Mouse (Mus musculus): ENCODE measurements around the gene Pdzd2. TPM values are rescaled to one million over a fixed set of nuclear protein-coding genes. Genes with fewer than 3 reads are reported as not detected.

Pdzd2 gene
- polyA plus RNA-seq, 1 experiment from 2014 or later: 14.3 TPM

- no peak overlapping the region for H3K4me2 ChIP-seq (replicated peaks)
- H3K27me3 ChIP-seq (replicated peaks): no peaks in the 10 kb centered on the region
- no peak overlapping the region for H3K27ac ChIP-seq
- H3K36me3 ChIP-seq: no peaks in the 10 kb centered on the region
- peak; percentile 89 for ATAC-seq
- no peak overlapping the region for H3K9ac ChIP-seq
- 64% methylated on average over 9 of the region's 9 CpGs for WGBS
- no peak overlapping the region for H3K4me3 ChIP-seq (replicated peaks)
- H3K9me3 ChIP-seq: no peaks in the 10 kb centered on the region
- H3K4me1 ChIP-seq (replicated peaks): no peaks in the 10 kb centered on the region; the same call in 1 of the 2 replicates
Measured at GRCm38 (mm10) chr15:12503907-12504306, 235.8 kb downstream of the Pdzd2 start.

DNA sequence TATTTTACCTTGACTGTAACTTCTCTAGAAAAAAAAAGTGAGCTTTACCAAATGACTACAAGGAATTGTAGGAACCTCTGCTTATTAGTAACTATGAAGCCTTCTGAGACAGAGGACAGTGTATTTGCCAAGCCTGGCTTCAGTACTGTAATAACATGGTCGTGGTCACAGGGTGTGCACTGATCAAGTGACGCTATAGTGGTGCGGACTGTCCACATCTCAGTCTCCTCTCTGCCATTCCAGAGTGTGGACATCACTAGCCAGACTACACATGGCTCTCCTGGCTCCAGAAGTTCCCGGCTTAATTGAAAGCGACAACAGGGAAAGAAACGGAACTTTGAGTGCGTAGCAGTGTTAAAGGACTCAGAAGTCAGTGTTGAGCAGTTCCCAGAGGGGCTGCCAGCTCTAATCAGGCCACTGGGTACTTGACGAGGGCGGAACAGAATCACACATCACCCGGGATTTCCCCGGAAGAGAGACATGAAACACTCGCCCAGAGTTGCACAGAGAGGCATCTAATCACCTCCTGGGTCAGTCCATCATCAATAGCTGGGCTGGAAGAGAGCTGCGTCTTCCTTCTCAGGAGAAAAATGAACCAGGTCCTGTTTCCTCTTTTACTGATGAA is 237.7 kb downstream of the Pdzd2 start:
- no peak overlapping the region for H3K4me3 ChIP-seq (replicated peaks)
- H3K9me3 ChIP-seq: no peaks in the 10 kb centered on the region
- ATAC-seq: no peak
- WGBS: 71% methylated on average over 13 of the region's 13 CpGs
- no peak overlapping the region for H3K9ac ChIP-seq
- no peaks in the 10 kb centered on the region for H3K36me3 ChIP-seq
- no peaks in the 10 kb centered on the region for H3K27me3 ChIP-seq (replicated peaks)
- no peaks in the 10 kb centered on the region; the same call in 1 of the 2 replicates for H3K4me1 ChIP-seq (replicated peaks)
- no peak overlapping the region for H3K4me2 ChIP-seq (replicated peaks)
- no peak overlapping the region for H3K27ac ChIP-seq

DNA sequence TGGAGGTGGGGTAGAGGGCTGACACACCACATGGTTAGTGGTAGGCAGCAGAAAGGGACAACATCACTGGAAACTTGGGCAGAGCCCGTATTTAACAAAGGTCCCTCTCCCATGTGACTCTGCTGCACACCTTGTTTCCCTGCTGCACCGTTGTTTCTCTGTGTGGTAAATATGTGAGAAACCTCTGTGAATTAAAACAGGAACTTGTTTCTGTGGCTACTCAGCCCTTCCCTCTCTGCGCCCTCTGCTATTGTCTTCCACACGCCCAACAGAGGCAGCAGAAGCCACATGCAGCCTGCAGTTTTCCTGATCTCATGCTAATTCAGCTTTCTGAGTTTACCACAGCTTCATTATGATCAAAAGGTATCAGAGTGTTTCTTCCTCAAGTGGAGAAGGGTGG is 239.1 kb downstream of the Pdzd2 start:
- 78% methylated on average over 4 of the region's 4 CpGs for WGBS
- H3K4me1 ChIP-seq (replicated peaks): no peaks in the 10 kb centered on the region; the same call in 1 of the 2 replicates

GRCm38 (mm10) chr15:12494084-12494483 is 245.6 kb downstream of the Pdzd2 start:
- Histone ChIP-seq H3K4me3 (replicated peaks) (no peak overlapping the region), H3K9ac (no peak overlapping the region), H3K27ac (no peak overlapping the region), H3K9me3 (no peaks in the 10 kb centered on the region), H3K27me3 (replicated peaks) (no peaks in the 10 kb centered on the region), H3K36me3 (no peaks in the 10 kb centered on the region), H3K4me1 (replicated peaks) (peaks cover 5% of the 10 kb centered on the region), H3K4me2 (replicated peaks) (no peak overlapping the region)
- no peak for ATAC-seq

More for the DNA sequence above, 239.1 kb downstream of the Pdzd2 start:
- no peak overlapping the region for H3K27ac ChIP-seq
- H3K4me2 ChIP-seq (replicated peaks): no peak overlapping the region
- H3K9ac ChIP-seq: no peak overlapping the region
- no peak overlapping the region for H3K4me3 ChIP-seq (replicated peaks)
- ATAC-seq: no peak
- no peaks in the 10 kb centered on the region for H3K9me3 ChIP-seq
- H3K27me3 ChIP-seq (replicated peaks): no peaks in the 10 kb centered on the region
- no peaks in the 10 kb centered on the region for H3K36me3 ChIP-seq

DNA sequence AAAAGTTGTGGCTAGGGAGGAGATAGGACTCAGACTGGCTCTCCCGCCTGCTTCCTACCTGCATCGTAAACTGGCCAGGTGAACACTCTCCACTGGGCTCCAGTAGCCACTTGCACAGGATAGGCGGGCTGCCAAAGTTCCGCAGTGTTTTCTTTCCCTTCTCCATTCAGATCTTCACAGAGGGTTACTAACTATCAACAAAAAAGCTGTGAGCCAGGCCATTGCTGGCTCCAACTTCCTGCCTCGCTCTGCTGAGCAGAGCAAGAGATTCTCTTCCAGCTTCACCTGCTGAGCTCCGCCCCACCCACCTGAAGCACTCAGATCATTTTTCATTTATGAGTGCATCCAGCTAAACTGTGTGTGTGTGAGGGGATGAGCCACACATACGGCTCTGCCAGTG is 246.5 kb downstream of the Pdzd2 start:
- H3K4me2 ChIP-seq (replicated peaks): peak overlapping the region; percentile 5; the same call in 1 of the 2 replicates
- no peak overlapping the region for H3K4me3 ChIP-seq (replicated peaks)
- WGBS: 40% methylated on average over 7 of the region's 7 CpGs
- no peaks in the 10 kb centered on the region for H3K36me3 ChIP-seq
- H3K27ac ChIP-seq: no peak overlapping the region
- no peak overlapping the region for H3K9ac ChIP-seq
- ATAC-seq: peak; percentile 53
- H3K9me3 ChIP-seq: no peaks in the 10 kb centered on the region
- H3K27me3 ChIP-seq (replicated peaks): no peaks in the 10 kb centered on the region
- peaks cover 5% of the 10 kb centered on the region for H3K4me1 ChIP-seq (replicated peaks)

GRCm38 (mm10) chr15:12490969-12491368 is 248.8 kb downstream of the Pdzd2 start:
- ATAC-seq: peak; percentile 42
- Histone ChIP-seq H3K36me3 (no peaks in the 10 kb centered on the region), H3K4me1 (replicated peaks) (peaks cover 5% of the 10 kb centered on the region), H3K9ac (no peak overlapping the region), H3K9me3 (no peaks in the 10 kb centered on the region), H3K27me3 (replicated peaks) (no peaks in the 10 kb centered on the region), H3K4me3 (replicated peaks) (no peak overlapping the region), H3K4me2 (replicated peaks) (no peak overlapping the region), H3K27ac (no peak overlapping the region)
- WGBS: 44% methylated on average over 3 of the region's 3 CpGs

DNA sequence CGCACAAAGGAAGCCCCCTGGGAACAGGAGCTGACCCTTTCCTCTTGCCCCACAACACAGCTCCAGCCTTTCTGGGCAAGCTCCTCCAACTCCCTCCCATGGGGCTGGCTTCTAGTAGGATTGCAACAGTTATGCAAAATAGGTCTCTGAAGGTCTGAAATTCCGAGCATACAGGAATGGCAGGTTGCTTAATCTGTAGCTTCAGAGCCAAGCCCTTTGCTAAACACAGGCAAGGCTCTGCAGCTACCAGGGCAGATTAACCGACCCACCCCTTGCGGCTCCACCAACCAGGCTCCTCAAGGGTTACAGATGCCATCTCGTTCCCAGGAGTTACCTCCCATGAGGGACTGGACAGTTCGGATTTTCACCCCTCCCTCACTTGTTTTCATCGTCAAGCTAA is 249.2 kb downstream of the Pdzd2 start:
- WGBS: 24% methylated on average over 7 of the region's 7 CpGs
- no peak overlapping the region for H3K9ac ChIP-seq
- H3K4me3 ChIP-seq (replicated peaks): no peak overlapping the region
- peaks cover 5% of the 10 kb centered on the region for H3K4me1 ChIP-seq (replicated peaks)
- no peaks in the 10 kb centered on the region for H3K27me3 ChIP-seq (replicated peaks)
- H3K27ac ChIP-seq: 0 out of 2 replicates have a peak overlapping the region, but pooled peaks have one; percentile 7
- H3K4me2 ChIP-seq (replicated peaks): no peak overlapping the region
- H3K36me3 ChIP-seq: no peaks in the 10 kb centered on the region
- no peaks in the 10 kb centered on the region for H3K9me3 ChIP-seq
- ATAC-seq: peak; percentile 75

GRCm38 (mm10) chr15:12488316-12488715 is 251.4 kb downstream of the Pdzd2 start:
- no peak for ATAC-seq
- H3K4me1 ChIP-seq (replicated peaks): peaks cover 5% of the 10 kb centered on the region
- 94% methylated on average over 2 of the region's 2 CpGs for WGBS
- no peaks in the 10 kb centered on the region for H3K36me3 ChIP-seq
- H3K4me2 ChIP-seq (replicated peaks): no peak overlapping the region
- H3K27me3 ChIP-seq (replicated peaks): no peaks in the 10 kb centered on the region
- no peak overlapping the region for H3K4me3 ChIP-seq (replicated peaks)
- H3K27ac ChIP-seq: no peak overlapping the region
- H3K9me3 ChIP-seq: no peaks in the 10 kb centered on the region
- no peak overlapping the region for H3K9ac ChIP-seq

DNA sequence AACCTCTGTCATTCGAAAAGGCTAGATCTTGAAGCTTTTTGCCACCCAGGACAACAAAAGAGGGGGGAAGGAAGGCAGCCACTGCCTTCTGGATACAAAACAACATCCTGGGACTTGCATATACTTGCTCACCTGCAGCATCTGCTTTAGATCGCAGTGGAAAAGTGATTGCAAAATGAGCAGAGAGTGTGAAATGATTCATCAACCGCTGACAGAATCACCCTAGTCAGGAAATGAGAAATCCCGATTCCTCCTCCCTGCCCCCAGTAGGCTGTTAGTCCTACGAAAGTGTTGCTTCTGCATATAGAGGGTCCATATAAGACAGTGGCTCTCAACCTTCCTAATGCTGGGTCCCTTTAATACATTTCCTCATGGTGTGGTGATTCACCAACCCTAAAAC is 258.5 kb downstream of the Pdzd2 start:
- H3K9ac ChIP-seq: no peak overlapping the region
- H3K4me2 ChIP-seq (replicated peaks): no peak overlapping the region
- H3K9me3 ChIP-seq: no peaks in the 10 kb centered on the region
- H3K4me1 ChIP-seq (replicated peaks): 0 out of 2 replicates have a peak, but pooled peaks cover 7% of the 10 kb centered on the region
- H3K27me3 ChIP-seq (replicated peaks): no peaks in the 10 kb centered on the region
- H3K36me3 ChIP-seq: no peaks in the 10 kb centered on the region
- ATAC-seq: no peak
- H3K4me3 ChIP-seq (replicated peaks): no peak overlapping the region
- 69% methylated on average over 5 of the region's 5 CpGs for WGBS
- no peak overlapping the region for H3K27ac ChIP-seq

DNA sequence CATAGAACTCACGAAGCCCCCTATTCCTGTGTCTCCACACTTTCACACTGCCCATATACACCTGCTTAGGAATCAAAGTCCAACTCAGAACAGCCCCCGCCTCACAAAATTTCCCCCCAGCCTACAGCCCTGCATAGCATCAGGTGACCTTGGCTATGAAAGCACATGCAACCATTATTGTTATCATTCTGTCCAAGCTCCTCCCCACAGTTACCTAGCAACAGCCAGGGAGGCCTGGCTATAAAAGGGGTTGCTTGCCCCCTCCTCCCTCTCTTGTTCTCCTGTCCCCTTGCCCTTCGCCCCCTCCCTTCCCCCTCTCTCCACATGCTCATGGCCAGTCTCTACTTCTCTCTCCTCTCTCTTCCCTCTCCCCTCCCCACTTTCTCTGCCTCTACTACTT is 259.4 kb downstream of the Pdzd2 start:
- no peaks in the 10 kb centered on the region for H3K36me3 ChIP-seq
- peak; percentile 83 for ATAC-seq
- H3K4me1 ChIP-seq (replicated peaks): 0 out of 2 replicates have a peak, but pooled peaks cover 7% of the 10 kb centered on the region
- H3K27me3 ChIP-seq (replicated peaks): no peaks in the 10 kb centered on the region
- no peak overlapping the region for H3K4me3 ChIP-seq (replicated peaks)
- H3K9ac ChIP-seq: no peak overlapping the region
- no peaks in the 10 kb centered on the region for H3K9me3 ChIP-seq
- H3K4me2 ChIP-seq (replicated peaks): no peak overlapping the region
- no peak overlapping the region for H3K27ac ChIP-seq
- 63% methylated on average over 3 of the region's 3 CpGs for WGBS

DNA sequence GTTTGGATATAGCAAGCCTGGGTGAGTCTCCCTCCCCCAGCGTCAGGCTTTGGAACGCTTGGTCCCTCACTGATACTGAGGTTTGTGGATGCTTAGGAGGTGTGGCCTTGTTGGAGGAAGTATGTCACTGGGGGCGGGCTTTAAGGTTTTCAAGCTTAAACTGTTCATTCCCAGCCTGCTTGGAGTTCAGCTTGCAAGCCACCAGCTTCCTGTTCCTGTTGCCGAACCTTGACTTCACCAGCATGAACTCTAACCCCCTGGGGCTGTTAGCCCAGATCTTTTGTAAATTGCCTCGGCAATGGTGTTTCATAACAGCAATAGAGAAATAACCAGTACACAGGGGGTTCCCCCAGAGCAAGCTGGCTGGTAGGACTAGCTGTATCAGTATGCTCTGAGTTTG is 260.4 kb downstream of the Pdzd2 start:
- no peaks in the 10 kb centered on the region for H3K27me3 ChIP-seq (replicated peaks)
- WGBS: 66% methylated on average over 5 of the region's 5 CpGs
- no peak overlapping the region for H3K9ac ChIP-seq
- H3K4me3 ChIP-seq (replicated peaks): no peak overlapping the region
- no peaks in the 10 kb centered on the region for H3K36me3 ChIP-seq
- H3K27ac ChIP-seq: no peak overlapping the region
- no peaks in the 10 kb centered on the region for H3K9me3 ChIP-seq
- H3K4me2 ChIP-seq (replicated peaks): no peak overlapping the region
- ATAC-seq: peak; percentile 26; the same call in 1 of the 2 replicates
- H3K4me1 ChIP-seq (replicated peaks): 0 out of 2 replicates have a peak, but pooled peaks cover 7% of the 10 kb centered on the region

DNA sequence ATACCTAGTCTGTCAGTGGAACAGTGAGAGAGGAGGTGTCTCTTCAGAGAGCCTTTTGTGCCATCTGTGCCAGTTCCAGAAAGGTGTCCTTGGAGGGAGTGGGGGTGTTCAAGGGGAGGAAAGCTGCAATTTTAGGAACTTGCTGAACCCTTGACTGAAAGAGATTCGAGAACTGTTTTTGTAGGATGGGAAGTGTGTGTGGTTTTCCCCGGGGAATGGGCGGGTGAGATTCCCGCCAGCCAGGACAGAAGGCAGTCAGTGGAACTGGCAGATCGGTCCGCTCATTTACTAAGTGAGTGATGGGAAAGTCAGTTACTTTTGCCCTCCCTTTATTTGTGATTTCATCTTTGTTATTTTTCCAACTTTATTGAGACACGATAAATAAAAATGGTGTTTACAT is 266.1 kb downstream of the Pdzd2 start:
- no peak overlapping the region for H3K4me3 ChIP-seq (replicated peaks)
- no peaks in the 10 kb centered on the region for H3K9me3 ChIP-seq
- H3K27me3 ChIP-seq (replicated peaks): no peaks in the 10 kb centered on the region
- WGBS: 80% methylated on average over 7 of the region's 7 CpGs
- H3K27ac ChIP-seq: no peak overlapping the region
- H3K4me2 ChIP-seq (replicated peaks): no peak overlapping the region
- H3K9ac ChIP-seq: no peak overlapping the region
- H3K36me3 ChIP-seq: no peaks in the 10 kb centered on the region
- no peaks in the 10 kb centered on the region for H3K4me1 ChIP-seq (replicated peaks)
- no peak for ATAC-seq

- H3K27me3 ChIP-seq (replicated peaks): no peaks in the 10 kb centered on the region
- H3K36me3 ChIP-seq: no peaks in the 10 kb centered on the region
- no peak overlapping the region for H3K9ac ChIP-seq
- 84% methylated on average over 4 of the region's 4 CpGs for WGBS
- H3K4me3 ChIP-seq (replicated peaks): no peak overlapping the region
- H3K27ac ChIP-seq: no peak overlapping the region
- ATAC-seq: no peak
- H3K4me1 ChIP-seq (replicated peaks): no peaks in the 10 kb centered on the region
- H3K4me2 ChIP-seq (replicated peaks): no peak overlapping the region
- no peaks in the 10 kb centered on the region for H3K9me3 ChIP-seq
Measured at GRCm38 (mm10) chr15:12472646-12473045, 267.1 kb downstream of the Pdzd2 start.
